Mouse (Mus musculus) adrenal gland, postnatal 25 days (tissue): Measurements from ENCODE around the gene Rps6kc1. TPM values are rescaled to one million over a fixed set of nuclear protein-coding genes. Genes with fewer than 3 reads are reported as not detected.

Experiments
- DNase-seq: peaks from one replicate; pipeline ENCODE4 v3.0.0; 2021; ENCODE audit warnings: mixed read lengths
- total RNA-seq: library from RNA; stranded (reverse); gene quantifications from 2 replicates; pipeline ENCODE4 v1.2.3, GENCODE M21; 2021

Rps6kc1 gene
- total RNA-seq, 1 experiment from 2014 or later: 27.1 TPM

DNA sequence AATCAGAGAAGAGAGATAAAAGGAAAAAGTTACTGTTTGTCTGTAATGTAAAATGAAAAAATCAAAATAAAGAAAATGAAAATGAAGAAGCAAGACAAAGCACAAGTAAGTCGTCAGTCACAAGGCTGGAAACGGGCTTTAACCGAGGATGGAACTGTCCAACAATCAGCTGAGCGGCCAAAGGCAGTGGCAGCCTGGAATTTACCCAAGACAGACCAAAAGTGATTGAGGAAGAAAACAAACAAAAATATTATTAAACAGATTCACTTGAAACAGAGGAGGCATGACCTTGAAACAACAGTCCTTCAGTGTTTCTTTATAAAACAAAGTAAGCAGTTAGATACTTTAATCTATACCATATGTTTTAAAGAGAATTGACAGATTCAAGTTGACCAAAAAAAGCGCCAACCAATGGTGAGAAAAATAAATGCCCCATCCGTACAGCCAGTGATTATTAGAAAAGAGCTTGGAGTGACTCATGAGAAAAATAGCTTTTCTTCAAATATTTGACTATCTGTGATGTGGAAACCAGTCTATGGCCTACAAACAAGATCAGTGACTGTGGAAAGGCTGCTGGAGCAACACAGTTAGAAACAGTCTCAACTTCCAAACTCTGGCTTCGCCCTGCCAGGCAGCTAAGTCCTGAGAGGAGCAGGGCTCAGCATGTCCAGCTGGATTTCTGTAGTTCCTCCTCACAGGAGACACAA is 77.2 kb downstream of the Rps6kc1 start:
- no peak for DNase-seq

DNA sequence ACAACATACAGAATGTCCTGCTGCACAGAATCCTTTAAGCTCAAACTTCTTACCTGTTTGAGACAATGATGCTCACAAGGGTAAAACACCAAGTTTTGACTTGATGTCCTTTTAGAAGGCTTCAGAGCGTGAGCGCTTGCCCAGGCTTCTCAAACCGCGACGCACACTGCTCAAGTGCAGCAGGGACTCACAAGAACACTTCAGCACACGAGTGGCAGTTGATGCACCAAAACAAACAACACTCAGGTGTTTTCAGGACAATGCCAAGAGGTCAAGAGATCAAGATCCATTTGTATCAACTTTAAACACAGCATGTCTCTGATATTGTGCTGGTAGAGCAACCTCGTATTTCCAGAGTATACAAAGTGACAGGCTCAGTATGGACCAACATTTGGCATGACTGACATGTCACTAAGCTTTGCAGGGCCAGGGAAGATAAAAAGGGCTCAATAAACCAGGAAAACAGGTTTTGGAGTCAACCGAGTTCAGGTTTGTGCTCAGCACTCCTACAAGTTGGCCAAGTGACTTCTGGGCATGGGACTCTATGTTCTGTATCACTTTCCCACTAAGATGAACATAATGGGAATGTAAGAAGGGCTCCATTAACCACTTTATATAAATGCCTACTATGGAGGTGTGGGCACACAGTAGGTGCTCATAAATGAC is 78.5 kb downstream of the Rps6kc1 start:
- no peak for DNase-seq

DNA sequence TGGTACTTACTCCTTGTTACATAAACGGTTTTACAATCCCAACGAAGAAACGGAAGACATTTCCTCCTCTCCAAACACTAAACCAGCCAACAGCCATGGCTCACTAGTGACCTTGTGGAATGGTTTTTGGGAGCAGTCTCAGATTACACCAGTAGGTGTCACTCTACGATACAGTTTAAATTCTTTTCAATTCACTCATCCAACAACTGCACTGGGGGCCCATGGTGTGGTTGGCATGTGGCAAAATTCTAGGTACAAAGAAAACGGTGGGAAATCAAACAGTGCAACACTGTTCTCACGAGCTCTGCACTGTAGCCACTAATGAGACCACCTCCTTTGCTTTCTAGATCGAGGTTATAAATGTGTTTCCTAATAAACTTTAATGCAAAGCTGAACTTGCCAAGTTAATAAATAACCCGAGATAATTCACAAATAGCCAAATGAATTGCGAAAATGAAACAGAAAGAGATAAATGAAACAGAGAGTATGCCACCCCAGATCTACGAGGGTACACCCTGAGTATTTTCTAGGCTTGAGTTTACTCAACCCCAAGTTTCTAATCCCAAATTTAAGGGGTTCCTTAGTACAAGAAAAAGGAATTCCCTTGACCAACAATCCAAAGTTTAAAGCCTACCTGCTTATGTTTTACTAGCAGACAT is 79.6 kb downstream of the Rps6kc1 start:
- DNase-seq: peak; percentile 19

DNA sequence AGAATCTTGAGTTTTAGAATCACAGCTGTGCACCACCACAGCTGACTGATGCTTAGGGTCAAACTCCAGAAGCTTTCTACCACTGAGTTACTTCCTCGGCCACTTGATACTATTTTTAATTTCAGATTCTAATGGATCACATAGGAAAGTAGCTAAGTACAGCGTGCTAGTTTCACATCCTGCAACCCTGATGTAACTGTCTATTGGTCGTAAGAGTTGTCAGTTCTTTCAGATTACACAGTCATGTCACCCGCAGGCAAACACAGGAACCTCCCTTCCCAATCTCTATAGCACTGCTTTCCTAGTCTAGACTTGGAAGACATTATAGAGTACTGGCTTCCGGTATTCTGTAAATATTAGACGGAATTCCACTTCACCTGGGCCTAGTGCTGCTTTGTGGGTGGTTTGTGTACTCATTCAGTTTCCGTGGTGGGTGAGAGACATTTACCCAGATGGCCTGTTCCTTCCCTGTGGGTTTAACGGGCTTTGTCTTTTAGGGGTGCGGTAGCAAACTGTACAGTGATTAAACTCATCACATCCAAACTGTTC is 85.0 kb downstream of the Rps6kc1 start:
- no peak for DNase-seq

DNA sequence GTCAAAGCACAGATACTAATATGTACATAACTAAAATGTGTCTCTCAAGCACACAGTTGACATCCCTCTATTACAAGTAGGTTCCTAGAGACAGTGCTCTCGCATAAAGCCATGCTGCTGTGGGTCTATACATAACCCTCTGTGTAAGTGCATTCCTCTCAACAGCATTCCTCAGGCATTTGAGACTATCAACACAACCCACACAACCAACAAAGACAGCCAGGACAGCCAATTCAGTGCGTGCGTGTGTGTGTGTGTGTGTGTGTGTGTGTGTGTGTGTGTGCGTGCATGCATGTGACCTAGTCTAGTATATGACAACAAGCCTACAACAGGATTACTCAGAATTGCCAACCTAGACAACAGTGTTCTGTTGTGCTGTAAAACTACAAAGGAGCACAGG is 87.8 kb downstream of the Rps6kc1 start:
- no peak for DNase-seq

DNA sequence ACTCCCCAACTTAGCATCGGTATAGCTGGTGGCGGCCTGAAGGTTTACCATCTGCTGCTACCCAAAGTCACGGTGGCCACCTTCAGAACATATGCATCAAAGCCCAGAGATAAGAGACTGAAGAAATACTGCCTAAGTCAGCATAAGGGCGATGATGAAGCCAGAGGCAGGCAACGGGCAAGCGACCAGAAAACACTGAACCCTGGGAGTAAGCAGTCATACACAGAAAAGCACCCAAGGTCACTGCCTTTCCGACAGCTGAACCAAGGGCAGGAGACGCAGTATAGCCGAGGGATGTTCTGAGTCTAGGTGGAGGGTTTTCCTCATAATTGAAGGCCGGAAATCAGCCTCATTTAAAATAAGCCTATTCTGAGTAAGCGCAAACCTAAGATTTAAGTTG is 95.4 kb downstream of the Rps6kc1 start:
- DNase-seq: peak; percentile 70

DNA sequence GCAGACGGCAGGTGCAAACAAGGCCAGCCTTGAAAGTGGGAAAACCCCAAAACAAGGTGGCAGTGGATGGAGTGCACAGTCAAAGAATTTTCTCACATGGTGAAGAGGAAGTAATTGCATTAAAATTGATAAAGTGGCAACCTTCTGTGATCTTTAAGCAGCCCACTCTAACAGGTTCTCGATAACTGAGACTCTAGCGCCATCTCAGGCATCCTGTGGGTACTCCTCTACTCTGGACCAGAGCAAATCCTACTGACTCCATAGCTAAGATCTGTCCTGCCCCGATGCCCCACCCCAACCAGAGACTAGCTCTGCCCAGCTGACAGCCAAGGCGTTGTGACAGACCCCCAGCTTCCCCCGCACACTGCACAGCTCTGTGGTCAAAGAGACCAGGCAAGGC is 101.2 kb downstream of the Rps6kc1 start:
- no peak for DNase-seq

DNA sequence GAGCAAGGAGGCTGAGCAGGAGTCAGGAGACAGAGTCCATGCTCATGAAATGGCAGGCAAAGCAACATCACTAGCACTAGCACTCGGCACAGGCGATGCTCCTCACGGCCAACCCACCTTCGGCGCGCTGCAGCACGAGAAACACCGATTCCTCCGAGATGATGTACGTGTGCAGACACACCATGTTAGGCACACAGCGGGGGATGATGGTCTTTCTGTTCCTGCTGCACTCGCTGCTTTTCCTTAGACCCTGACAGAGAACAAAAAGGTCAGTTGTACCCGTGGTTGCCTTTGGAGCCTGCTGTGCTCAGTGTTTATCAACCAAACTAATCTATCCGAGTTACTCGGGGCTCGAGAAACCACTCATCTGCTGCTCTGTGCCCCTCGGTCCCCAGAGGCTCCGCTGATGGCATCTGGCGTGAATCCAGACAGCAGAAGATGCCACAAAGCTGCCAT is 102.8 kb downstream of the Rps6kc1 start:
- DNase-seq: no peak

DNA sequence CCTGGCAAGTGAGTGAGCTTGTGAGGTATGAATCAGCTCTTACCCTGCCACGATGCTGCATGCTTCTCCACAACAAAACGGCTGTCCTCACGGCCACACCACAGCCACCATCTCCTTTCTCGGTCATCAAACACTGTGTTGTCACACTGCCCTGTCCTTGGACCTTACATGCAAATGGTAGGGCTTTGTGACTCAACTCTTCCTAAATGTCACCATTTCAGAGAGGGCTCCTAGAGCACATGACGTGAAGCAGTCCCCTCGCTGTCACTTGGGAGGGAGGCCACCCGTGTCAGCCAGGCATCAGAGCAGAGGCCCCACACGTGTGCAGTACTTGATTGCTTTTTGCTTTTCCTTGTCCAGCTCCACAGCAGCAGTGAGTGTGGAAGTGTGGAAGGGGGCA is 104.8 kb downstream of the Rps6kc1 start:
- peak; percentile 41 for DNase-seq

DNA sequence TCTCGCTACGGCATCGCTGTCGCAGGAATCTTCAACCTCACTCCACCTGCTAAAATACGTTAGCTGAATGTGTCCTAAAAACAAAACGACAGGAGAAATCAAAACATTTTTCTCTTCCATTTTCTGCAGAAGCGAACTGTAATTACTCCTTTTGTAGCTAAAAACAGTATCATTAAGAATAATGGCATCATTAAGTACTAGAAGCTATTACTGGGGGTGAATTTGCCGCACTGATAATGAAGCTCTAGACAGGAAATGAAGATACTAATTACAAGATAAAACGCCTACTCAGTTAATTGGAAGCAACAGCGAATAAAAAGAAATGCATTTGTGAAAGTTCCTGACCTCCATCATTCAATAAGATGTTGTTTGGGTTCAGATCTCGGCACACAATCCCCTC is 112.9 kb downstream of the Rps6kc1 start:
- DNase-seq: no peak

DNA sequence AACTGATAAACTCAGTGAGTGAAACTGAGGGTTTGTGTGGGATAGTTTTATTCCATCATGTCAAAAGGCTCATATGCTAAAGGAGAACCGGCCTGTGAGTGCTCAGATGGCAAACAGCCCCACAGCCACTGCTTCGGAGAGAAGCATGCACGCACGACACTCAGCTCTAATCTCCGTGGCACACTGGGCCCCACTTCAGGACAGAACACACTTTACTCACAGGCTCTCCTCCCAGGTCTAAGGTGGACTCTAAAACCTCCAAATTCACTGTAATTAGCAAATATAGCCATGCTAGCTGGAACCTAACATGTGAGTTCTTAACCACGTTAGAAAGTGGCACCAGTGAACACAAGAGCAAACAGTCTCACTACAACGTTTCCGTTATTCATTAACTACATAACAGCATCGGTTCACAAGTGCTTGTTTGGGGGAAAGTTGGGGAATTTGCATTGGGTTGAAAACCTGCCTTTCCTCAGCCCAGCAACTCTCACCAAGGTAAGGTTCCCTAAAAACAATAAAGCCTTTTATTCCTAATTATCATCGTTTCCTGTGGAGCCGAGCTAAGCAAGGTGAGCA is 114.0 kb downstream of the Rps6kc1 start:
- no peak for DNase-seq

DNA sequence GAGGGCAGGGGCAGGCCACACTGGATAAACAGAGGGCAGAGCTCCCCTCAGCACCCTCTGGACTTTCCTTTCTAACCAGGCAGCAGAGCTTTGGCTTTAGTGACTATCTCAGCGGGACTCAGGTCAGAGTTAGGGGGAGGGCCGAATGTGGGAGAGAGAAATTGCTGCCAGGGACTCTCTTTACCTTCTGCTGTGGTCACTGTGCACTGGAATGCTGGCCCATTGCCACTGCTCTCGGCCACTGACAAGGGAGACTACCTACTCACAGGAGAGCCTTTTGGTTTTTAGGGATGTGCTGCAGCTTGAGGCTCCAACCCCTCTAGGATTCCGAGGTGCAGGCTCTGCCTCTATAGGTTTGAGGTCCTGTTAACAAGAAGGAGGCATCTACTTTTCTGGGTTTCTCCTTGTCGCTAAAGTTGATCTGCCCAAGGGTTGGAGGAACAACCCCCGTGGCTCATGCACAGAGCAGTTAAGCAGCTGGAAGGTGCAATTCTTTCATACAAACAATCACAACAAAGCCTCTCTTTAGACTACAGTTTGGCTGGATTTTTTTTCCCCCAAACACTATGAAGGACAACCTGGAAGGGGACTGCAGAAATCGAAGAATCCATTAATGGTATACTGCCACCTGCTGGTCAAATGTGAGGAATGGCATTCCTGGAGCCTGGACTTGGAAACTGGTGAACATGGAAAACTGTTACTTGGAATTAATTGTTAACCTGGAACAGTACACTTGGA is 114.7 kb downstream of the Rps6kc1 start:
- peak; percentile 28 for DNase-seq

DNA sequence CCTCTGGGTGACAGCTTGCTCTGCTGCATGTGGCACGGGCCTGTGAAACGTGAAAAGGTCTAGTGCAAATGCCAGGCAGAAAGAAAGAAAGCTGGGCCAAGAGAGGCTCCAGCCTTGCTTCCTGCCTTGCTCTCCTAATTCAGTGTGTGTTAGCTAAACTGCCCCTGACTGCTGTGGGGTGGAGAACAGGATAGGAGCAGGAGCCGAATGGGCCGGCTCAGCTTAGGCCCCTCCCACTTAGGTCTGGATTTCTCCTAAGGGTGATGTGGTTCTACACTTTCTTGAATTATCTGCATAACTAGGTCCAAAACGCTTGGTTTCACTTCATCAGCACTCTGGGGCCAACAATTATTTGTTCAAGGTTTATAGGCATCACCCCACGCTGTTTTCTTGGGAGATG is 119.9 kb downstream of the Rps6kc1 start:
- DNase-seq: no peak

DNA sequence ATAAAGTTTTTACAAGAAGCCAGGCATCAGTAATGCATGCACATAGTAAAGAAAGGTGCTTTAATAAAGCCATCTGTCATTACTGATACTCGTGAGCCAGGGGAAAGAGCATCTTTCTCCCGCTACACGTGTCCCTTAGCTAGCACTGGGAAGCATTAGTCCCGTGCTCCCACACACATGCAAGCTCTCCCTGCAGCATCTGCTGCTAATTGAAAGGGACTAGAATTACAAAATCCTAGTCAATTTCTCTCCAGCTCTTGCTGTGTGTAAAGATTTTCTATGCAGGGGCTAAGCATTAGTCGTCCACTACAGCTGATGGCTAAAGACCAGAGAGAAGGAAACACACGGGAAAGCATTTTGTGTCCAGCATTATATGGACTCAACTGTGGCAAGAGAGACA is 120.8 kb downstream of the Rps6kc1 start:
- no peak for DNase-seq

DNA sequence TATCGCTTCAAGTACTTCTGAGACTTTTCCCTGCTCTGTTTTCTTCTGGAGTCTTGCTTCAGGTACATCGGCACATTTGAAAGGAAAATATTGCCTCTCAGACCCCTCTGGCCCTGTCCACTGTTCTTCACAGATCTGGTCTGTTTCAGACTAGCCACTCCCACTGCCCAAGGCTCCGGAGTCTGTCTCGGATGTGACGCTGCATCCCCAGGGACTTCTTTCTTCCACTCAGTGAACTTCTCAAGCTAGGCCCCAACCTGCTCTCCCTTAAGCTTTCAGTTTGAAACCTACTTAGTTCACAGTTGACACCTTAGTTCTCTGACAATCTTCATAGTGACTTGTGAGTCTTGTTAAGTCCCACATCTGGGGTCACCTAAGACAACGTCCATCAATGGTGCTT is 133.9 kb downstream of the Rps6kc1 start:
- no peak for DNase-seq

DNA sequence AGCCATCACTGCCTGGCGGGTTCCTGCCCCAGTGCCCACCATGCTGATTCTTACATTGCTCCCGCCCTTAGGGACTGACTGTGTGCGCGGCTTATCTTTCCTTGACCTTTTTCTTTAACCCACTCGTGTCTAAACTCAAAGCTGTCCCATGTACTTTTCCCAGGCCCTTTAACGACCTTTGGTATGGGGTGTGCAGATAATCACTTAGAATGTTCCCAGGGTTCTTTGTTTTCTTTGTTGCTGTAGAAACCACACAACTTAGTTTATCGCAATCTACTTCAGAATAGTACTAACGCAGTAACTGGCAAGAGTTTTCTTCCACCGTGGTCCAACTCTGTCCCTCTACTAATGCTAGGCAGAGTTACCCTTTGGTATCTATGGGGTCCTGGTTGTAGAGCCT is 135.3 kb downstream of the Rps6kc1 start:
- DNase-seq: no peak

DNA sequence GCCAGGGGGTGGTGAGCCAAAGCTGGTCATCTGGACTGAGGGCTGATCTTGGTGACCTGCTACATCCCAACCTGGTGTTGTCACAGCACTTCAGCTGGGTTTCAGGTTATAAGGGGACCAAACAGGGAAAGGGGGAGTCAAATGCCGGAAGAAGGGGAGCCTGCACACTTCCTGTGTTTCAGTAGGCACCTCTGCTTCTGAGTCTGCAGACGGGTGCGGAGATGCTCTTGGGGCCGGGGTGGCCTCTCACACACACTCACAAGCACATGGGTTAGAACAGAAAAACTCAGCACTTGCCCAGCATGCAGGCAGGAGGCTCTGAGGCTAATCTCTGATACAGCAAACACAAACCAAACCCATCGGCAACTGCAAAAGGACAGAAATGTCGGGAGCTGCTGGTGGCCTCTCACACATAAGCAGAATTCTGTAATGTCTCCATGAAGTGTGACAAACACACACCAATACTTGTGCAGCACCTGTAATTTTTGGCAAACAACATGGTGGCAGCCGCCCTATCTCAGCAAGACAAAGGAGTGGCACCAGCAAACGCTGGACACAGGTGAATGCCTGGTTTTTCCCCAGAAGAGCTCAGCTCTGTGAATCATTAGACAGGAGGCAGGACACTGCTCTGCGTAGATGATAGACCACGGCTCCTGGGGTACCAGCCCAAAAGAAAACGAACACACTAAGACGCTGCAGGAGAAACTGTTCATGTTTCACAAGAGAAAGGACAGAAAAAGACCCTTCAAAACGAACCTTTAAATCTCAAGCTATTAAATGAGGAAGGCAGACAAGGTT is 139.3 kb downstream of the Rps6kc1 start:
- no peak for DNase-seq

DNA sequence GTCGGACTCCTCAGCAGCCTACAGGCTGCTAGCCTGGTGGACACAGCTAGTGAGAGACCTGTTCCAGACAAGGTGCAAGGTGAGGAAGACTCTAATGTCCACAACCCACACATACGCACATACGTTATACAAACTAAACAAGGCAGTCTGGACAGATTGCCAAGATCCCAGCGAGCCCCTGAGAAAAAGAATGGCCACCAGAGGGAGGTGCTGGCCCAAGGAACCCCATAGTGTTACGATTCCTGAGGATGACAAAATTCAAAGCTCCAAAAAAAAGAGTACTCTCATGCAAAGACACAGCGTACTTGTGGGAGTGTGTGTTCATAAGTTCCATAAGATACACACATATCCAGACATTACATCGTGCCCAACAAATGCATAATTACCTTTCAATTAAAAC is 141.8 kb downstream of the Rps6kc1 start:
- DNase-seq: no peak

DNA sequence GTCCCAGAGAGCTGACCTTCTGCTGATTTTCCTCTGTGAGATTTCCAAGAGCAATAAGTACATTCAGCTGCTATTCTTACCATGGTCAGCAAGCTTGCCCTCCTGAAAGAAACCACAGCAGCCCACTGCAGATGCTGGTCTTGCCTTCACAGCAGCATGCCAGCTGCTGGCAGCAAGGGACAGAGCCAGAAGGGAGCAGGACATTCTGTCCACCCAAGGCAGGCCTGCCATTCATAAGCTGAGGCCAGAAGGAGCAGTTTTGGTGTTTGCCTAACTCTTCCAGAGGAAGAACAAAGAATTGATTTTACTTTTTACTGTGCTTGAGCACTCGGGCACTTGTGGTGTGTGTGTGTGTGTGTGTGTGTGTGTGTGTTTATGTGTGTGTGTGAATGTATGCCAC is 143.3 kb downstream of the Rps6kc1 start:
- no peak for DNase-seq

DNA sequence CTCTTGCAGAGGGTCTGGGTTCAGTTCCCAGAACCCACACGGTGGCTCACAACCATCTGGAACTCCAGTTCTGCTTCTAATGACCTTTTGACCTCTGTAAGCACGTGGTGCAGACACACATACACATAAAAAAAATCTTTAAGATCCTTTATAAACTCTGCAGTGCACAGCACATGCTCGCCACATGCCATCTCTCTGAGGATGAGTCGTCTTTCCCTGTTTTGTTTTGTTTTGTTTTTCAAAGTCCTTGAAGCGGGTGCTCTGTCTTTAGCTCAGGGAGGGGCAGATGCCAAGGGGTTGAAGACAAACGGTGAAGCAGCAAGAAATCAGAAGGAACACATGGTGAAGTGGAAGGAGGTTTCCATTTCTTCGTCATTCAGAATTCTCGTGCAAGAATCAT is 143.9 kb downstream of the Rps6kc1 start:
- no peak for DNase-seq

DNA sequence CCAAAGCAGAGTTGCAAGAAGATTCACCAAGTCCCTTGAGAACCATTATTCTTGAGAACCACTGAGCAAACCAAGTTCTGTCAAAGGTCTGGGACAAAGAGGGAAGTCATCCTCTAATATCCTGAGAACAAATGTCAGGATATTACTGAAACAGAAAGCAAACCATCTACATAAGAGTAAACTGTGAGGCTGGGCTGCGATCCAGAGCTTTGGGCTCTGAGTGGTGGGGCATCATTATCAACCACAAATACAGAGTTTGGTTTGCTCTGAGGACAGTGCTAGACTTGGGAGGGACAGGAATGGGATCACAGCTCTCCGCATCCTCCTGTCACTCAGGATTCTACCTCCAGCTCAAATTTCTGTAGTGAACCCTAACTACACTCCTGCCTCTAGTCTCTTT is 144.8 kb downstream of the Rps6kc1 start:
- DNase-seq: no peak
